Mouse (Mus musculus) neural tube, postnatal 0 days (tissue): Measurements from ENCODE around the gene Bbs1. TPM values are rescaled to one million over a fixed set of nuclear protein-coding genes. Genes with fewer than 3 reads are reported as not detected.

ENCODE experiments used
- polyA plus RNA-seq: library from polyadenylated mRNA; unstranded; fragments of >200 nt; fragmentation: Nextera tagmentation; extraction: Ambion mirVana; gene quantifications from 2 replicates; pipeline ENCODE4 v1.2.1, GENCODE M21; 2015

Bbs1 gene
- 8.7 and 8.8 TPM in 2 replicates for polyA plus RNA-seq

GRCm38 (mm10) chr19:4905979-4906794 lies at the start of gene Bbs1:
TSS of gene Bbs1 (minus strand) at chr19:4906628.

GRCm38 (mm10) chr19:4942551-4943252 lies 36.3 kb upstream of the Bbs1 start, which contains the start of gene Peli3:
TSS of gene Peli3 (minus strand) at chr19:4943127.

GRCm38 (mm10) chr19:4927904-4928531 lies 21.6 kb upstream of the Bbs1 start, which contains the start of gene Dpp3:
TSS of gene Dpp3 (minus strand) at chr19:4928287.

GRCm38 (mm10) chr19:4878405-4879323 lies 27.8 kb downstream of the Bbs1 start, which contains the start of gene Zdhhc24:
TSS of gene Zdhhc24 (plus strand) at chr19:4878668.

GRCm38 (mm10) chr19:4877785-4878184 lies 28.6 kb downstream of the Bbs1 start, which contains the start of gene Actn3:
TSS of gene Actn3 (minus strand) at chr19:4877909.

GRCm38 (mm10) chr19:4854552-4855469 lies 51.6 kb downstream of the Bbs1 start, which contains the start of gene Ctsf:
TSS of gene Ctsf (plus strand) at chr19:4855130.

GRCm38 (mm10) chr19:4839149-4839548 lies 67.3 kb downstream of the Bbs1 start, which contains the start of the genes Ccs and Ccdc87:
TSS of gene Ccs (minus strand) at chr19:4839332.
TSS of gene Ccdc87 (plus strand) at chr19:4839366.

Other genes starting within 250 kb of the Bbs1 start
- 5.4 and 5.9 TPM in 2 replicates for gene Gm960, start 208.0 kb downstream of the Bbs1 start, polyA plus RNA-seq
- gene Sptbn2, start 195.5 kb downstream of the Bbs1 start, polyA plus RNA-seq, result 11.6 and 16.4 TPM in 2 replicates
- gene Rbm4b, start 150.1 kb downstream of the Bbs1 start, polyA plus RNA-seq, result 68.3 and 75.8 TPM in 2 replicates
- 36.2 and 38.3 TPM in 2 replicates for gene Rbm4, start 112.7 kb downstream of the Bbs1 start, polyA plus RNA-seq
- gene Gm21992, start 95.0 kb downstream of the Bbs1 start, polyA plus RNA-seq, result 14.4 and 24.3 TPM in 2 replicates
- 32.0 and 33.3 TPM in 2 replicates for gene Rbm14, start 95.0 kb downstream of the Bbs1 start, polyA plus RNA-seq
- 48.0 and 51.2 TPM in 2 replicates for gene Ccs, start 67.3 kb downstream of the Bbs1 start, polyA plus RNA-seq
- gene Ccdc87, start 67.3 kb downstream of the Bbs1 start, polyA plus RNA-seq, result 0.63 and 0.85 TPM in 2 replicates
- 92.7 and 98.1 TPM in 2 replicates for gene Ctsf, start 51.5 kb downstream of the Bbs1 start, polyA plus RNA-seq
- gene Actn3, start 28.7 kb downstream of the Bbs1 start, polyA plus RNA-seq, result 3.9 and 5.1 TPM in 2 replicates
- 18.3 and 20.1 TPM in 2 replicates for gene Zdhhc24, start 28.0 kb downstream of the Bbs1 start, polyA plus RNA-seq
- gene Dpp3, start 21.7 kb upstream of the Bbs1 start, polyA plus RNA-seq, result 66.6 and 67.5 TPM in 2 replicates
- 10.4 and 12.1 TPM in 2 replicates for gene Peli3, start 36.5 kb upstream of the Bbs1 start, polyA plus RNA-seq
- 116 and 126 TPM in 2 replicates for gene Mrpl11, start 55.5 kb upstream of the Bbs1 start, polyA plus RNA-seq
- gene Npas4, start 83.7 kb upstream of the Bbs1 start, polyA plus RNA-seq, result 0.28 and 0.39 TPM in 2 replicates
- gene Slc29a2, start 117.2 kb upstream of the Bbs1 start, polyA plus RNA-seq, result 17.8 and 18.5 TPM in 2 replicates
- gene B4gat1, start 132.2 kb upstream of the Bbs1 start, polyA plus RNA-seq, result 166 and 173 TPM in 2 replicates
- gene AC124502.3, start 132.3 kb upstream of the Bbs1 start, polyA plus RNA-seq, result 1.7 and 2.2 TPM in 2 replicates
- 14.2 and 14.9 TPM in 2 replicates for gene Brms1, start 134.7 kb upstream of the Bbs1 start, polyA plus RNA-seq
- 0.55 and 0.71 TPM in 2 replicates for gene Rin1, start 143.9 kb upstream of the Bbs1 start, polyA plus RNA-seq
- 17.4 and 19.4 TPM in 2 replicates for gene Cd248, start 161.4 kb upstream of the Bbs1 start, polyA plus RNA-seq
- 63.2 and 66.9 TPM in 2 replicates for gene Tmem151a, start 178.9 kb upstream of the Bbs1 start, polyA plus RNA-seq
- gene Yif1a, start 181.9 kb upstream of the Bbs1 start, polyA plus RNA-seq, result 72.6 and 73.4 TPM in 2 replicates
- gene Cnih2, start 191.9 kb upstream of the Bbs1 start, polyA plus RNA-seq, result 448 and 454 TPM in 2 replicates
- 203 and 219 TPM in 2 replicates for gene Rab1b, start 200.4 kb upstream of the Bbs1 start, polyA plus RNA-seq
- gene Klc2, start 211.9 kb upstream of the Bbs1 start, polyA plus RNA-seq, result 72.6 and 86.2 TPM in 2 replicates